Mouse (Mus musculus): ENCODE results near the gene Rangap1.

The Rangap1 gene

GRCm38 (mm10) chr15:81697847-81698246, 47.5 kb downstream of the Rangap1 start:
- DNase-seq (ENCODE audit: low read depth in 1 of 2, low spot score in 2 of 2): no peak

GRCm38 (mm10) chr15:81697175-81697574, 48.2 kb downstream of the Rangap1 start, which contains the start of gene Chadl:
TSS of gene Chadl (minus strand) at chr15:81697287.
- no peak for DNase-seq (ENCODE audit: low read depth in 1 of 2, low spot score in 2 of 2)

GRCm38 (mm10) chr15:81694891-81695290, 50.4 kb downstream of the Rangap1 start:
- DNase-seq (ENCODE audit: low read depth in 1 of 2, low spot score in 2 of 2): no peak

GRCm38 (mm10) chr15:81693967-81694881, 51.1 kb downstream of the Rangap1 start:
- DNase-seq (ENCODE audit: low read depth in 1 of 2, low spot score in 2 of 2): peak; percentile 67 to 80

GRCm38 (mm10) chr15:81693366-81693966, 51.9 kb downstream of the Rangap1 start:
- DNase-seq (ENCODE audit: low read depth in 1 of 2, low spot score in 2 of 2): no peak

GRCm38 (mm10) chr15:81680301-81680805, 65.0 kb downstream of the Rangap1 start:
- no peak for DNase-seq (ENCODE audit: low read depth in 1 of 2, low spot score in 2 of 2)

GRCm38 (mm10) chr15:81676637-81677036, 68.7 kb downstream of the Rangap1 start:
- no peak for DNase-seq (ENCODE audit: low read depth in 1 of 2, low spot score in 2 of 2)

- no peak for DNase-seq (ENCODE audit: low read depth in 1 of 2, low spot score in 2 of 2)
Measured at GRCm38 (mm10) chr15:81670231-81670640, 75.1 kb downstream of the Rangap1 start.

- no peak for DNase-seq (ENCODE audit: low read depth in 1 of 2, low spot score in 2 of 2)
Measured at GRCm38 (mm10) chr15:81666957-81667356, 78.4 kb downstream of the Rangap1 start.

GRCm38 (mm10) chr15:81663697-81664561, 81.4 kb downstream of the Rangap1 start, which contains the start of gene L3mbtl2:
TSS of gene L3mbtl2 (plus strand) at chr15:81663889.
- DNase-seq (ENCODE audit: low read depth in 1 of 2, low spot score in 2 of 2): peak; percentile 68 to 77

- DNase-seq (ENCODE audit: low read depth in 1 of 2, low spot score in 2 of 2): no peak
Measured at GRCm38 (mm10) chr15:81663281-81663680, 82.0 kb downstream of the Rangap1 start.

GRCm38 (mm10) chr15:81661701-81662100, 83.6 kb downstream of the Rangap1 start:
- DNase-seq (ENCODE audit: low read depth in 1 of 2, low spot score in 2 of 2): no peak
